Mouse (Mus musculus): ENCODE data around the gene Gm49318. TPM values are rescaled to one million over a fixed set of nuclear protein-coding genes. Genes with fewer than 3 reads are reported as not detected.

The Gm49318 gene
- polyA plus RNA-seq, 1 experiment from 2014 or later, result not detected

GRCm38 (mm10) chr9:22067195-22067594 is 3.9 kb downstream of the Gm49318 start:
- Histone ChIP-seq H3K4me1 (peaks cover 8% of the 10 kb centered on the region), H3K9ac (no peak overlapping the region), H3K27ac (no peak overlapping the region), H3K27me3 (no peaks in the 10 kb centered on the region), H3K9me3 (no peaks in the 10 kb centered on the region), H3K36me3 (peaks cover 51% of the 10 kb centered on the region), H3K4me2 (no peak overlapping the region), H3K4me3 (no peak overlapping the region)
- 73% methylated on average over 5 of the region's 5 CpGs for WGBS
- no peak for ATAC-seq (ENCODE audit: borderline replicate concordance, extremely low read depth, low FRiP score, low TSS enrichment)

GRCm38 (mm10) chr9:22066433-22066832 is 4.6 kb downstream of the Gm49318 start:
- no peak overlapping the region for H3K9ac ChIP-seq
- H3K36me3 ChIP-seq, result peaks cover 57% of the 10 kb centered on the region
- no peak overlapping the region for H3K27ac ChIP-seq
- H3K4me1 ChIP-seq, result peaks cover 8% of the 10 kb centered on the region
- no peaks in the 10 kb centered on the region for H3K27me3 ChIP-seq
- 58% methylated on average over 3 of the region's 3 CpGs for WGBS
- no peak overlapping the region for H3K4me2 ChIP-seq
- no peak for ATAC-seq (ENCODE audit: borderline replicate concordance, extremely low read depth, low FRiP score, low TSS enrichment)
- no peaks in the 10 kb centered on the region for H3K9me3 ChIP-seq
- H3K4me3 ChIP-seq, result no peak overlapping the region

GRCm38 (mm10) chr9:22065642-22066041 is 5.4 kb downstream of the Gm49318 start:
- H3K36me3 ChIP-seq, result peaks cover 63% of the 10 kb centered on the region
- WGBS, result 92% methylated on average over 11 of the region's 11 CpGs

GRCm38 (mm10) chr9:22064341-22064740 is 6.7 kb downstream of the Gm49318 start:
- no peaks in the 10 kb centered on the region for H3K9me3 ChIP-seq
- WGBS, result 96% methylated on average over 3 of the region's 3 CpGs
- H3K36me3 ChIP-seq, result peaks cover 68% of the 10 kb centered on the region
- H3K27ac ChIP-seq, result no peak overlapping the region
- H3K27me3 ChIP-seq, result no peaks in the 10 kb centered on the region
- no peak overlapping the region for H3K4me2 ChIP-seq
- H3K9ac ChIP-seq, result no peak overlapping the region
- H3K4me3 ChIP-seq, result no peak overlapping the region
- ATAC-seq (ENCODE audit: borderline replicate concordance, extremely low read depth, low FRiP score, low TSS enrichment), result no peak
- H3K4me1 ChIP-seq, result no peaks in the 10 kb centered on the region

More at GRCm38 (mm10) chr9:22065642-22066041, 5.4 kb downstream of the Gm49318 start:
- no peak for ATAC-seq (ENCODE audit: borderline replicate concordance, extremely low read depth, low FRiP score, low TSS enrichment)
- Histone ChIP-seq H3K9me3 (no peaks in the 10 kb centered on the region), H3K27me3 (no peaks in the 10 kb centered on the region), H3K9ac (no peak overlapping the region), H3K27ac (no peak overlapping the region), H3K4me1 (peaks cover 8% of the 10 kb centered on the region), H3K4me3 (no peak overlapping the region), H3K4me2 (no peak overlapping the region)

- Histone ChIP-seq H3K4me3 (no peak overlapping the region), H3K9ac (no peak overlapping the region), H3K36me3 (peaks cover 79% of the 10 kb centered on the region), H3K4me1 (no peaks in the 10 kb centered on the region), H3K4me2 (no peak overlapping the region), H3K9me3 (no peaks in the 10 kb centered on the region), H3K27me3 (no peaks in the 10 kb centered on the region), H3K27ac (no peak overlapping the region)
- WGBS, result 79% methylated on average over 2 of the region's 2 CpGs
- no peak for ATAC-seq (ENCODE audit: borderline replicate concordance, extremely low read depth, low FRiP score, low TSS enrichment)
Observed at GRCm38 (mm10) chr9:22061339-22061738, 9.7 kb downstream of the Gm49318 start.

DNA sequence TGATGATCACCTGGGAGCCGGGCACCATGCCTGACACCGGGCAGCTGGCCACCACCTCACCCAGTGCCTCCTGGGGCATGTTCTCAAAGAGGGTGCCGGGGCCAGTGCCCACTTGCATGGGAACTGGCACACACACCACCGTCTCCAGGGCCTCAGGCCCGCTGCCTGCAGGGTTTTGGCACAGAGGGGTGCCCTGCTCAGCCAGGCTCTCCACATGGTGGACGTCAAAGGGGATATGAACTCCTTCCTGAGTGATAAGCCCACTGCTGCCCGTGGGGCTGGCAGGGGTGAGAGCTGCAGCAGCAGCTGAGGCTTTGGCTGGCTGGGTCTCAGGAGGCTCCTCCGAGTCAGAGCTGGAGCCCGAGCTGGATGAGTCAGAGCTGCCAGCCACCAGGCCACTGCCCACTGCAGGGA is 13.0 kb downstream of the Gm49318 start:
- Histone ChIP-seq H3K4me2 (no peak overlapping the region), H3K4me3 (no peak overlapping the region), H3K4me1 (peaks cover 8% of the 10 kb centered on the region), H3K9me3 (no peaks in the 10 kb centered on the region), H3K9ac (no peak overlapping the region), H3K27ac (no peak overlapping the region), H3K27me3 (peaks cover 28% of the 10 kb centered on the region), H3K36me3 (peaks cover 48% of the 10 kb centered on the region)
- ATAC-seq (ENCODE audit: borderline replicate concordance, extremely low read depth, low FRiP score, low TSS enrichment), result no peak
- WGBS, result 82% methylated on average over 9 of the region's 9 CpGs

- peaks cover 9% of the 10 kb centered on the region for H3K4me1 ChIP-seq
- 86% methylated on average over 9 of the region's 9 CpGs for WGBS
- no peak overlapping the region for H3K4me2 ChIP-seq
- no peak overlapping the region for H3K27ac ChIP-seq
- no peak for ATAC-seq (ENCODE audit: borderline replicate concordance, extremely low read depth, low FRiP score, low TSS enrichment)
- peaks cover 38% of the 10 kb centered on the region for H3K36me3 ChIP-seq
- H3K27me3 ChIP-seq, result peaks cover 37% of the 10 kb centered on the region
- H3K4me3 ChIP-seq, result no peak overlapping the region
- H3K9ac ChIP-seq, result no peak overlapping the region
- H3K9me3 ChIP-seq, result no peaks in the 10 kb centered on the region
Observed at GRCm38 (mm10) chr9:22057031-22057517, 14.0 kb downstream of the Gm49318 start.

GRCm38 (mm10) chr9:22056303-22056910 is 14.7 kb downstream of the Gm49318 start:
- Histone ChIP-seq H3K9me3 (no peaks in the 10 kb centered on the region), H3K27me3 (peaks cover 44% of the 10 kb centered on the region), H3K4me2 (no peak overlapping the region), H3K4me3 (no peak overlapping the region), H3K27ac (no peak overlapping the region), H3K4me1 (peaks cover 15% of the 10 kb centered on the region), H3K36me3 (peaks cover 33% of the 10 kb centered on the region), H3K9ac (no peak overlapping the region)
- 68% methylated on average over 9 of the region's 9 CpGs for WGBS
- ATAC-seq (ENCODE audit: borderline replicate concordance, extremely low read depth, low FRiP score, low TSS enrichment), result no peak

- no peak overlapping the region for H3K27ac ChIP-seq
- peaks cover 51% of the 10 kb centered on the region for H3K27me3 ChIP-seq
- no peak overlapping the region for H3K4me2 ChIP-seq
- H3K4me1 ChIP-seq, result peaks cover 22% of the 10 kb centered on the region
- ATAC-seq (ENCODE audit: borderline replicate concordance, extremely low read depth, low FRiP score, low TSS enrichment), result no peak
- H3K36me3 ChIP-seq, result peaks cover 27% of the 10 kb centered on the region
- no peaks in the 10 kb centered on the region for H3K9me3 ChIP-seq
- WGBS, result 30% methylated on average over 28 of the region's 29 CpGs
- no peak overlapping the region for H3K4me3 ChIP-seq
- H3K9ac ChIP-seq, result no peak overlapping the region
Observed at GRCm38 (mm10) chr9:22055713-22056112, 15.3 kb downstream of the Gm49318 start.

DNA sequence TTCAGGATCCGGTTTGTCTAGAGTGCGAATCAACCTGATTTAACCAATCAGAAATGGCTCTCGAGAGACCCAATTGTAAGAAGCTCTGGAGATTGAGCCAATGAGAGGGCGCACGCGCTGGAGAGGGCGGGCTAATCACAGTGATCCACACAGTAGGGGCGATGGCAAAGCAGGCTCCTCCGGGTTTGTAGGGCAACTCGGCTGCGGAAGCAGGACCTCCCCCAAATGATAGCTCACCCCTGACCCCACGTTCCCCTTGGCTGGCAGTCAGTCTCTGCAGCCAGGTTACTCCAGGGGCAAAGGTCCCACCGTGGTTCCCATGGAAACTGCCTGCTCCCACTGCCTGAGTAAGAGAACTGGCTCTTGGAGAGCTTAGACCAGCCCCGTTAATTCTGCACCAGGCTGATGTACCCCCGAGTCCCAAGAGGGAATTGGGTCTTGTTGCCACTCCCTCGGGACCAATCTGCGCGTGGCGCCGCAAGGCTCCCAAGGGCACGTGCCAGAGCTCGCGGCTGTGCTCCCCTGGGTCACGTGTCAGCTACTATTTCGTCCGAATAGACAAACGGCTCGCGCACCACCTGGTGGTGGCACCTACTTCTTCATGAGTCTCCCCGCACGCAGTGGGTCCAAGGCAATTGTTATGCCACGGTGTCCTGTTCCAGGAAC is 16.5 kb downstream of the Gm49318 start:
- Histone ChIP-seq H3K4me3 (no peak overlapping the region), H3K9me3 (no peaks in the 10 kb centered on the region), H3K4me1 (peaks cover 27% of the 10 kb centered on the region), H3K4me2 (peak overlapping the region; percentile 21; the same call in 1 of the 2 replicates), H3K27me3 (peaks cover 63% of the 10 kb centered on the region), H3K9ac (no peak overlapping the region), H3K27ac (no peak overlapping the region), H3K36me3 (peaks cover 24% of the 10 kb centered on the region)
- ATAC-seq (ENCODE audit: borderline replicate concordance, extremely low read depth, low FRiP score, low TSS enrichment), result no peak
- WGBS, result 3% methylated on average over 32 of the region's 32 CpGs

DNA sequence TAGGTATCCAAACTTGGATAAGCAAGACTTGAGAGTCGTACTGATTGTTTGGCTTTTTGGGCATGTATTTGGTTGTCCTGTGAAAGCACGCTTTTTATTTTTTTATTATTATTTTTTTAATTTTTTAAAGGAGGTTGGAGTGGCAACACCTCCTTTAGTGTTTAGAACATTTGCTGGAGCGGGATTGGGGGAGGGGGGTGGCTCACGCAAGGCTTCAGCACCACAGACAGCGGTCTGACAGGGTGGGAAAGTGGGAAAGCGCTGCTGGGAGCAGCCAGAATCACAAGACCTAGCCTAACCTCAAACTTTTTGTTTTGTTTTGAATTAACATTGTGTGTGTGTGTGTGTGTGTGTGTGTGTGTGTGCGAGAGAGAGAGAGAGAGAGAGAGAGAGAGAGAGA is 17.4 kb downstream of the Gm49318 start:
- no peak overlapping the region for H3K27ac ChIP-seq
- H3K9me3 ChIP-seq, result no peaks in the 10 kb centered on the region
- no peak overlapping the region for H3K9ac ChIP-seq
- peaks cover 16% of the 10 kb centered on the region for H3K36me3 ChIP-seq
- no peak overlapping the region for H3K4me3 ChIP-seq
- 18% methylated on average over 6 of the region's 7 CpGs for WGBS
- H3K4me1 ChIP-seq, result peaks cover 27% of the 10 kb centered on the region
- no peak overlapping the region for H3K4me2 ChIP-seq
- H3K27me3 ChIP-seq, result peaks cover 71% of the 10 kb centered on the region
- ATAC-seq (ENCODE audit: borderline replicate concordance, extremely low read depth, low FRiP score, low TSS enrichment), result no peak

- H3K36me3 ChIP-seq, result peaks cover 1% of the 10 kb centered on the region; the same call in 1 of the 2 replicates
- 2% methylated on average over 20 of the region's 28 CpGs for WGBS
Observed at GRCm38 (mm10) chr9:22051958-22052254, 19.2 kb downstream of the Gm49318 start, which contains the start of gene Elavl3. Gene Elavl3 (minus strand): TSS chr9:22052023.

More at GRCm38 (mm10) chr9:22051958-22052254, 19.2 kb downstream of the Gm49318 start, which contains the start of gene Elavl3:
- Histone ChIP-seq H3K4me3 (peak within 1 kb of the TSS; percentile 38), H3K27me3 (peaks cover 80% of the 10 kb centered on the region), H3K9me3 (no peaks in the 10 kb centered on the region), H3K9ac (no peak within 1 kb of the TSS), H3K4me1 (peaks cover 27% of the 10 kb centered on the region), H3K4me2 (peak within 1 kb of the TSS; percentile 67), H3K27ac (no peak within 1 kb of the TSS)
- ATAC-seq (ENCODE audit: borderline replicate concordance, extremely low read depth, low FRiP score, low TSS enrichment), result no peak
